Mouse (Mus musculus) E14TG2a.4 (cell line): ENCODE data around the gene Plcg2.

Experiments used
- CTCF ChIP-seq: conservative IDR thresholded peaks from 2 replicates; pipeline ENCODE4 v1.5.1; 2014; ENCODE audit warnings: low read length
- POU5F1 ChIP-seq: IDR thresholded peaks from 2 replicates; pipeline ENCODE4 v1.6.1; 2014; ENCODE audit warnings: low read length, borderline replicate concordance

GRCm38 (mm10) chr8:117498179-117498914 lies at the start of gene Plcg2:
- TF ChIP-seq CTCF = no peak
- no peak for TF ChIP-seq POU5F1
